Mouse (Mus musculus): ENCODE measurements around the gene Hspa12b. TPM values are rescaled to one million over a fixed set of nuclear protein-coding genes. Genes with fewer than 3 reads are reported as not detected.

Gene Hspa12b
- total and polyA plus RNA-seq, 3 experiments: 0.56 to 2.0 (median 1.7) TPM

GRCm38 (mm10) chr2:131175286-131175944, 48.3 kb downstream of the Hspa12b start:
- dilution Hi-C loops (cut with MboI; ENCODE audit: extremely low pct_ligation_motif_present, extremely low pct_unique_long_range_greater_than_20kb, low sequenced_read_pairs): no loop called here
- no peak for TF ChIP-seq UBTF (IDR thresholded peaks at IDR 0.05; ENCODE audit: low read depth, low read length)
- no peak for TF ChIP-seq CHD2 (IDR thresholded peaks at IDR 0.05; ENCODE audit: low read length)
- 0 out of 2 replicates have a peak, but pooled peaks have one; percentile 6 for TF ChIP-seq POLR2AphosphoS2 (IDR thresholded peaks at IDR 0.05; ENCODE audit: low read depth, low read length)
- no peak for TF ChIP-seq ZNF384 (IDR thresholded peaks at IDR 0.05; ENCODE audit: low read depth, low read length)
- no peak for TF ChIP-seq USF1 (IDR thresholded peaks at IDR 0.05; ENCODE audit: low read depth, low read length)
- no peak overlapping the region for H3K27ac ChIP-seq (ENCODE audit: insufficient read depth, low read depth)
- H3K27me3 ChIP-seq (replicated peaks): no peaks in the 10 kb centered on the region
- no peak overlapping the region for H3K9ac ChIP-seq (ENCODE audit: insufficient read depth, low read depth)
- no peak overlapping the region for H3K4me3 ChIP-seq (replicated peaks in 1 of 3; ENCODE audit: low read depth in 2 of 3, low read length in 2 of 3, poor library complexity in 1 of 3)
- peaks cover 16 to 30% of the 10 kb centered on the region in 2 experiments for H3K4me1 ChIP-seq (ENCODE audit: control insufficient read depth in 1 of 2, insufficient read depth in 2 of 2)
- no peaks in the 10 kb centered on the region for H3K9me3 ChIP-seq (replicated peaks; ENCODE audit: low read length)
- no peak for DNase-seq (ENCODE audit: extremely low read depth)
- no peaks in the 10 kb centered on the region for H3K79me2 ChIP-seq (replicated peaks; ENCODE audit: control insufficient read depth, extremely low read depth, insufficient read depth, poor library complexity, severe bottlenecking)
- peaks cover 0 to 28% of the 10 kb centered on the region in 2 experiments for H3K36me3 ChIP-seq (replicated peaks in 1 of 2; ENCODE audit: control insufficient read depth in 1 of 2, insufficient read depth in 1 of 2, low read length in 1 of 2)
- in situ Hi-C loops (cut with MboI; ENCODE audit: low pct_ligation_motif_present, low pct_unique_long_range_greater_than_20kb, low sequenced_read_pairs): no loop called here
- H3K4me2 ChIP-seq (ENCODE audit: insufficient read depth, low read depth, poor library complexity, severe bottlenecking): no peak overlapping the region

GRCm38 (mm10) chr2:131175945-131176309, 48.8 kb downstream of the Hspa12b start:
- H3K27ac ChIP-seq (ENCODE audit: insufficient read depth, low read depth): no peak overlapping the region
- H3K9ac ChIP-seq (ENCODE audit: insufficient read depth, low read depth): no peak overlapping the region
- no peak overlapping the region for H3K4me2 ChIP-seq (ENCODE audit: insufficient read depth, low read depth, poor library complexity, severe bottlenecking)
- H3K4me3 ChIP-seq (replicated peaks in 1 of 3; ENCODE audit: low read depth in 2 of 3, low read length in 2 of 3, poor library complexity in 1 of 3): no peak overlapping the region
- H3K27me3 ChIP-seq (replicated peaks): no peaks in the 10 kb centered on the region
- TF ChIP-seq CHD1 (IDR thresholded peaks at IDR 0.05; ENCODE audit: low read depth, low read length) (no peak), JUN (IDR thresholded peaks at IDR 0.05; ENCODE audit: insufficient read depth, low read depth, low read length) (no peak), ZC3H11A (IDR thresholded peaks at IDR 0.05; ENCODE audit: low read depth, low read length) (no peak), MYC (IDR thresholded peaks at IDR 0.05; ENCODE audit: low read depth, low read length) (no peak), ELF1 (IDR thresholded peaks at IDR 0.05; ENCODE audit: low read depth, low read length) (no peak), RAD21 (IDR thresholded peaks at IDR 0.05; ENCODE audit: low read depth, low read length) (no peak), IRF4 (IDR thresholded peaks at IDR 0.05; ENCODE audit: low read depth, low read length) (no peak), MEF2A (IDR thresholded peaks at IDR 0.05; ENCODE audit: borderline replicate concordance, low read depth, low read length) (no peak), ZNF384 (IDR thresholded peaks at IDR 0.05; ENCODE audit: low read depth, low read length) (no peak), TCF12 (IDR thresholded peaks at IDR 0.05; ENCODE audit: low read depth, low read length) (no peak)
- H3K4me1 ChIP-seq (ENCODE audit: control insufficient read depth in 1 of 2, insufficient read depth in 2 of 2): peaks cover 16 to 31% of the 10 kb centered on the region in 2 experiments
- peaks cover 0 to 27% of the 10 kb centered on the region in 2 experiments for H3K36me3 ChIP-seq (replicated peaks in 1 of 2; ENCODE audit: control insufficient read depth in 1 of 2, insufficient read depth in 1 of 2, low read length in 1 of 2)
- in situ Hi-C loops (cut with MboI; ENCODE audit: low pct_ligation_motif_present, low pct_unique_long_range_greater_than_20kb, low sequenced_read_pairs) (no loop called here), dilution Hi-C loops (cut with MboI; ENCODE audit: extremely low pct_ligation_motif_present, extremely low pct_unique_long_range_greater_than_20kb, low sequenced_read_pairs) (no loop called here)
- H3K9me3 ChIP-seq (replicated peaks; ENCODE audit: low read length): no peaks in the 10 kb centered on the region
- no peak for DNase-seq (ENCODE audit: extremely low read depth)
- no peaks in the 10 kb centered on the region for H3K79me2 ChIP-seq (replicated peaks; ENCODE audit: control insufficient read depth, extremely low read depth, insufficient read depth, poor library complexity, severe bottlenecking)
